Mouse (Mus musculus) layer of hippocampus, postnatal 10 days (tissue): ENCODE measurements around the gene Rgl1. TPM values are rescaled to one million over a fixed set of nuclear protein-coding genes. Genes with fewer than 3 reads are reported as not detected.

ENCODE experiments used
- DNase-seq, 2 experiments: peaks; one replicate each; pipeline ENCODE4 v3.0.0; 2021; ENCODE audit warnings: low spot score in 2 of 2
- total RNA-seq, 2 experiments: library from RNA; stranded (reverse); gene quantifications; 2 replicates each; pipeline ENCODE4 v1.2.3; 2021

Rgl1 gene
- total RNA-seq, 2 experiments from 2014 or later: 63.9 to 67.0 TPM

DNA sequence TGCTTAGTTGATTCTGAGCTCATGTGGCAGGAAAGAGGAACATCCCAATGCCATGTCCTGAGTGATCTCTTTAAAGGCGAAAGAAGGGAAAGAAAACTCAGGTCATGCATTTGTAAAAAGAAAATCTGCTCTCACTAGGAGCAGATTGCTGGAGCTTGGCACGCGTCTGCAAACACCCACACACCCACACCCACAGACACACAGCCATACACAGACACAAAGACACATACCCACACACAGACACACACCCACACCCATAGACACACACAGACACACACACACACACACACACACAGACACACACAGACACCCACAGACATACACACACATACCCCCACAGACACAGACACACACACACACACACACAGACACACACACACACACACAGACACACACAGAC is 243.9 kb downstream of the Rgl1 start:
- DNase-seq: no peak

DNA sequence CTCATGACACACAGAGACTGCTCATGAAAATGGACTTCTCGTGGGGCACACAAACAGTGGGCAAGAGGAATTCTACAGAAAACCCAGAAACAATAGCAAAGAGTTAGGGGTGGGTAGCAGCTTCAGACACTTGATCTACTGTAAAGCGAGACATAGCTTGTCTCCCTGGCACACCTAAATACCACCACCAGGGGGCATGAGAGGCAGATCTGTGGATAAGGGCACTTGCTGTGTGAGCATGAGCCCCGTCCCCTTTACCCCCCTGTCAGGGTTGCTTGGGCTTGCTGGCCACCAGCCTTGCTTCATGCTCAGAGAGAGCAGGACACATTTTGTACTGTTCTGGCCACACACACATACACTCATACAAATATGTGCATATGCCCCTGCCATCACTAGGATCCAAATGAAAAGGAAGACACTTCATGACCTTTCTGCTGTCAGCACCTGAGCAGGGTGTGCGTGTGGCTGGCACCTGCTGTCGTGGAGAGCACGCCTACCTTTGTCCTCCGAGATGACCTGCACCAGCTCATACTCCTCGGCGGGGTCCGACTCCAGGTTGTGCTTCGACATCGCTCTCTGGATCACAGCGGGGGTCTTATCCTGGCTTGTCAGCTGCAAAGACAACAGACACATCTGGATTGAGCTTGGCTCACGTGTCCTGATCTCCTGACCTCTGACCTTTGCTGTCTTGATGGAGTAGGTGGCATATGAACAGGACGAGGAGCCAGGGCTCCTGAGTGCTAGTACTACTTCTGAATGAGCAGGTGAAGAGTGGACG is 245.2 kb downstream of the Rgl1 start:
- DNase-seq: peak; percentile 66 to 74

DNA sequence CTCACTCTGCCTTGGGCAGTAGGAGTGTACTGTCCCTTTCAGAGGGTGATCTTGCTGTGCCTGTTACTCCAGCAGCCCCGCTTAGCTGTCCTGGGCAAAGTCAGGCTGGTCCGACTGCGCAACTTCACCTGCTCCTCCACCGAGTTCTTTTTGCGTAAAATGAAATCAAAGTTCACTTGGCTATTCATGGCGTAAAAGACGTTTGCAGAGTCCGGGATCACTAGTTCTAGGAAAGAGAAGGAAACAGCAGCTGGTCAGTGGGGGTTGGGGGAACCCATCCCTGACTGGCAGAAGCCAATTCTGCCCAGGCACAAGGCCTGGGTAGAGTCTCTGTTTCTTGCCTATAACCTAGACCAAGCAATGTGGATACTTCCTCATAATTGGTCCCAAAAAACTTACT is 247.2 kb downstream of the Rgl1 start:
- DNase-seq: no peak

DNA sequence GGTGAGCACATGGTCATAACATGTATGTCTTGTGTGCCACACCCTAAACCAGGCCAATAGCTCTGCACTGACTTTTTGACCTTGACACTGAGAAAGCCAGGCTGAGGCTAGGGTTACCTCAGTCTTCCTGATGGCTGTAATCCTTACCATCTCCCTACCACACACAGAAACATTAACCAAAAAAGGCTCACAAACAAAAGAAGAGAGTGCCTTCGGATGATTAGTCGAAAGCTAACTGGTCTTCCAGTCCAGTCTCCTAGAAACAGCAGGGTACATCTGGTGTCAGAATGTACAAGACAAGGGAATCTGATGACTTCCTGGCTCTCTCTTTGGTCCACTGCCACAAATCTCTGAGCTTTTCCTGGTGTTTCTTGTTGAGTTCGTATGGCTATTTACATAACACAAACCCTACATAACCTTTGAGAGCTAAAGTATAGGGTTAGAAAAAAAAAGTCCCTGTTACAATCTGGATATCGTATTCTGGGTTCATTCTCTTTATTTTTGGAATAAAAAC is 249.0 kb downstream of the Rgl1 start:
- no peak for DNase-seq

DNA sequence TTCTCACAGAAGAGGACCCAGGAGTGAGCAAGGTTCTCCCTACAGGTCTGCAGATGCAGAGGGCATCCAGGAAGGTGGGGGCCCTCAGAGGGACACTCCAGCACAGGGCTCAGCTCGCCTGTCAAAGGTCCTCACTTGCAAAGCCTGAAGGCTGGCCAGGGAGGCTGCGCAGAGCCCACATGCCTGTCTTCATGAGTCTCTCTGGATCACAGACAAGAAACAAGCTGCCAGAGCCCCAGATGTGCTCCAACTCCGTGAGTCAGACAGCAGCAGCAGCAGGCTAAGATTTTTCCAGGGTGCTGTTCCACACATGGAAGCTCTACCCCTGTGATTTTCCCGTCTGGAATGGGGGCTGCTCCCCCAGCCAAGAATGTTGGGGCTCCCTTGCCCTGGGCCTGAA is 251.9 kb downstream of the Rgl1 start:
- DNase-seq: no peak

DNA sequence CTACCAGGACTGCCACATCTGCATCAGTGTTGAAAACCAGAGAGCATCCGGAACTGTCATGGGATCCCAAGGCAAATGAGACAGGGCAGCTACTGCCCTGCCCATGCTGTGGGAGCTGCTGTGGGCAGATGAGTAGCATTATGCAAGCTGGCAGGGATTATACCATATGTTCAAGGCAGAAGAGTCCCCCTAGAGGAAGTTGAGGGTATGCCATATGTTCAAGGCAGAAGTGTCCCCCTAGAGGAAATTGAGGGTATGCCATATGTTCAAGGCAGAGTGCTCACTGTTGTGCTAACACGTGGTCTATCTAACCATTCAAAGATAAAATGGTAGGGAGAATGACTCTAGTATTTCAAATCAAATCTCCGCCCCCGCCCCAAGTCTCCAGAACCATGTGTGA is 254.9 kb downstream of the Rgl1 start:
- DNase-seq: no peak

DNA sequence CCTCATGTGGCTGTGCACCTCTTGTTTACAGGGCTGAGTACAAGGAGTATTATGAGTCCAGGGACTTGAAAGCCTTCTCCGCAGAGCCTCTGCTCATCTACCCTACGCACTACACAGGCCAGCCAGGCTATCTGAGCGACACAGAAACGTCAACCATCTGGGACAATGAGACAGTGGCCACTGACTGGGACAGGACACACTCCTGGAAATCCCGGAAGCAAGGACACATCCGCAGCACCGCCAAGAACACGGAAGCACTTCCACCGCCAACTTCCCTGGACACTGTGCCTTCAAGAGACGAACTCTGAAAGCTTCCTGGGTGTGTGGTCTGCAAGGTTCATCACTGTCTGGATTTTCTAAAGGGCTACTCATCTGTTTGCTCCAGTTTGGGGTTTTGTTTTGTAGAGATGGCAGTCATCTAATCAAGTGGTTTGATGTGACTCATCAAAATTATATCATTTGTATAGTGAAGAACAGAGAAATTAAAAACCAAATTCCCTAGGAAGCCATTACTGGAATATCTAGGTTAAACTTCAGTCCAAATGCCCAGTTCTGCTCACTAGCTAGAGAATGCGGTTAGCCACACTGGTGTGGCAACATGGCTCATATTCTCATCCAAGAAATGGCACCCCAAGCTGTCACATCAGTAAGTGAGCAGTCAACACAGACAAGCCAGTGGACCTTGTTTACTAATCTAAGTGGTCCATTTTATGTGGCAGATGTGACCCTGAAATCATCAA is 257.5 kb downstream of the Rgl1 start:
- DNase-seq: no peak

DNA sequence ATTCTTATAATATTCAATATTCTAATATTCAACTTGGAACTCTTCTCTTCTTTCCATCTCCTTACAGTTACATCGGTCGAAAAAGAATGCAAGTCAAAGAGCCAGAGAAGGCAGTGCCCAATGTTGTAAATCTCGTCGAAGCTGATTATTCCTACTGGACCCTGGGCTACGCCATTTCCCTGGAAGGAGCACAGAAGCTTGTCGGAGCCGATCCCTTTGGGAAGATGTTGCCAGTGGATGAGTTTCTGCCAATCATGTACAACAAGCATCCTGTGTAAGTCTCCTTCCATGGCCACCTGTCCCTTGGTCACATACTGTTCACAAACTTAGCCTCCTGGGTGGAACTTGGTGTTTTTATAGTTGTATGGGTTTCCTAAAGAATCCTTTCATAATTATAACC is 259.4 kb downstream of the Rgl1 start:
- no peak for DNase-seq

DNA sequence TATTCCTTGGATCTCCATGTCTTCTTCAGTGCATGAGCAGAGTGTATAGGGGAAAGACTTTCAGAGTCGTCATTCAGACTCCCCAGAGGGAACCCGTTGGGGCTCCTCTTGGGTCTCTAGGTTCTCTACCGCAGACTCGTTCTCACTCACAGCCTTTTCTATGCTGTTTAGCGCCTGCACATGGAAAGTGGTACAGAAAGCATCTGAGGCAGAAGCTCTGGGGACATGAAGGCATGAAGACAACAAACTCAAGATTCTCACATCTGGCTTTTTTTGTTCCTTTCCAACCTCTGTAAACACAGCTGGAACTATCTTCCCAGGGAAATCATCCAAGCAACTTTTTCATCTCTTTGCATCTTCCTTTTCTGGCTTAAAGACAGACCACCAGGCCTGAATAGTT is 260.0 kb downstream of the Rgl1 start:
- no peak for DNase-seq

DNA sequence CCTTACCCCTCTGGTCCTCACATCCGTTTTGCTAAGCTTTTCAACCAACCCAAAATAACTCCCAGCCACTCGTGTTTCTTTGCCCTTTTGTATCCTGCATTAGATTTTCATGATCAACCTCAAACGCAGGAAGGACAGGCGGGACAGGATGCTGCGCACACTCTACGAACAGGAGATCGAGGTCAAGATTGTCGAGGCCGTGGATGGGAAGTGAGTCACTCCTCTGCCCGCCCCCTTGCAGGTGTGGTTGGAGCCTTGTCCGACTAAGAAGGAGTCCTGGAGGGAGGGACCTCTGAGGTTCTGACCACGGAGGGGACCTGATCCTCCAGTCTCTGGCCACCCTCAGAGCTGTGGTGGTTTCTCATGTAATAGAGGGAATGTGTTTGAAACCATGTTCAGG is 266.3 kb downstream of the Rgl1 start:
- DNase-seq: no peak

DNA sequence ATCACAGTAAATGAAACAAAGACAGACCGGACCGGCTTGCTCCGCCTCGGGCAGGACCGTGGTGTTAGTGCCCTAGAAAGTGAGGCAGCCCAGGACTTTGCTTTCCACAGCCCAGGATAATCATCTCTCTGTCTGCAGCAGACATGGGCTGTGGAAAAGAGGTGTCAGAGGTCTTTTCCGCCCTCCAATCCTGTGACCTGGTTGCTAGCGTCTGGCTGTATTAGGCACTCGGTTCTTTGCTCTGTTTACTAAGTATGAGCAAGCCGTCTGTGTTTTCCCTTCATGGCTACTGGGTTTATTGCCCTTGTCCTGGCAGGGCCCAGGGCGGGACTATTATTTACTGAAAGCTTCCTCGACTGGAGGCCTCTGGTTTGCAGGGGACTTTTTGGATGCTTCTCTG is 268.6 kb downstream of the Rgl1 start:
- no peak for DNase-seq

DNA sequence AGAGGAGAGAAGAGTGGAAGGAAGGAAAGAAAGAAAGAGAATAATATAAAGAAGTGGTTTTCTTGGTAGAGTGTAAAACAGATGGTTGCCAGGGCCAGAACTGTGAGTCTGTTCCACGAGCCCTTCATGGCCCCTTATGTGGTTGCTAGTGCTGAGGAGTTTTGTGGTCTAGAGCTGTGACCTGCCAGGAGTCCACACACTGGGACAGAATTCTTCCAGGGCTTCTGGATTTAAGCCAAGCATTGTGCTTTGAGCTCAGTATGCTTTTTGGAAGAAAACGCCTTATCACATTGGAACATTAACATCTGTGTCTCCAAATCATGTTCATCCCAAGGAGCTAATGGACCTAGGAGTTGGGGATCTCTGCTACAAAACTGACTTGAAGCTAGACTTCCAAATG is 269.3 kb downstream of the Rgl1 start:
- DNase-seq: no peak

DNA sequence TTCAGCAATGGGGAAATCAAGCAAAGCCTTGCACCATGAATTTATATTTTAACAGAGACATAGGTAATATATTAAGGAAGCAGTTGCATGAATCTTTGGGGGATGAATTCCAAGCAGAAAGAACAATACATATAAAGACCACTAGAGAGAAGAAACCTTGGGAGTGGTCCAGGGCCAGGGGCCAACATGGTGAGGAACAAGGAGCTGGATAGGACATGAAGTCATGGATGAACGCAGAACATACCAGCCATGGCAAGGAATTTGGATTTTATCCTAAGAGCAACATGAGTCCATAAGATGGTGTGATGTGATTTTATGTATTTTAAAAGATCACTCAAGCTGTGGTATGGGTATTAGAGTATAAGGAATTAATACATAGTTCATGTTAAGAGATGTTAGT is 273.9 kb downstream of the Rgl1 start:
- DNase-seq: no peak

DNA sequence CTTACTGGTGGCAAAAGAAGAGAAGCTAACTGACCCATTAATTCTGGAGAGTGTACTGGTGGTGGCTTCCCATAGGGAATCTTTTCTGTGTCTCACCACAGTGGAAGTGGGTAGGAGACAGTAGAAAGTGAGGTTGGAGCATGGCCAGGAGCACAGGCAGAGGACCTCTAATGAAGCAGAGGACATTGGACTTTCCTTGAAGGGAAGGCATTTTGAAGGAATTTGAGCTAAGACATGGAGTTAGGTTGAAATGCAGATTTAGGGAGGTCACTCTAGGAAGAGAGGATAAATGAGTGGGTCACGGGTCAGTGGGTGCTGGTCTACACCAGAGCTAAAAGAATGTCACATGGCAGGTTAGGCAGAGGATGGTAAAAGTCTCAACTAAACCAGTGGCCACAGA is 275.3 kb downstream of the Rgl1 start:
- DNase-seq: no peak

DNA sequence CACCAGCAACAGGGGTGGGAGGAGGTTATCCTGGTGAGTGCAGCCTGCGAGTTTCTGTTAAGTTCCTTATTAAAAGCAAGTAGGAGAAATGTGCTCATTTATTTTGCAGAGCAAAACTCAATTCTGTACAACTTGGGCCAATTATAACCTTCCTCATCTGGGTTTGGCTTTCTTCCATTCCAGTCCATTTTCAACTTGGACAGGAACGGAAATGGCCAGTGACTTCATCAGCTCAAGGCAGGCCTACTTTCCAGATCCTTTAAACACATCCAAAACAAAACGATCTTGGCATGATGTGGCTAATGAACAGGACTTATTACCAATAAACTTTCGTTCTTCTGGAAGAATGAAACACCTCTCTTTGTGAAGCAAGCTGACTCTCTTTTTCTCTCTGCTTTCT is 290.0 kb downstream of the Rgl1 start:
- no peak for DNase-seq

DNA sequence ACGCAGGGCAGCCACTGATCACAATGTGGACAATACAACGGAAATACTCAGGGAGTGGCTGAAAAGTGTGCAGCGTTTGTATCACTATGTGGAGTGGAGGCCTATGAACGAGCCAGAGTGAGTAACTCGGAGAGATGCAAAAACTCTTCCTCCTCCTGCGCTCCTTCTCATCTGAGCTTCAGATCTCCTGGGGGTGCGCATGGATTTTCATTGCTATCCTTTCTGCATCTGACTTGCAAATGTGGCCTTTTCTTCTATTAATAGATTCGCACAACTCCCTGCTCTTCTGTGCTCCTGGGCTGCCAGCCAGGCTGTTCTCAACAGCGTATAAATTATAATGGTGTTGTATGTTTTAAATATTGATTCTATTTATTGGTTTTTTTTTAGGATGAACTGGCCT is 297.7 kb downstream of the Rgl1 start:
- peak; percentile 27 to 41 for DNase-seq

Other genes with a start within 250 kb of the Rgl1 start
- gene Apobec4, start 15.8 kb downstream of the Rgl1 start, total RNA-seq: not detected
- 100 to 1,000 TPM; 272 to 278 TPM for gene Arpc5, start 191 bp upstream of the Rgl1 start, total RNA-seq
- gene Ncf2, start 33.8 kb upstream of the Rgl1 start, total RNA-seq: 1 to 10 TPM; 2.3 to 3.7 TPM
- 10 to 100 TPM; 70.1 to 78.8 TPM for gene Smg7, start 136.3 kb upstream of the Rgl1 start, total RNA-seq
- gene Nmnat2, start 188.6 kb upstream of the Rgl1 start, total RNA-seq: 100 to 1,000 TPM in 1 of 2 experiments, 10 to 100 TPM in 1; 99.2 to 106 TPM